Mouse (Mus musculus): Measurements from ENCODE around the gene Pawr.

DNA sequence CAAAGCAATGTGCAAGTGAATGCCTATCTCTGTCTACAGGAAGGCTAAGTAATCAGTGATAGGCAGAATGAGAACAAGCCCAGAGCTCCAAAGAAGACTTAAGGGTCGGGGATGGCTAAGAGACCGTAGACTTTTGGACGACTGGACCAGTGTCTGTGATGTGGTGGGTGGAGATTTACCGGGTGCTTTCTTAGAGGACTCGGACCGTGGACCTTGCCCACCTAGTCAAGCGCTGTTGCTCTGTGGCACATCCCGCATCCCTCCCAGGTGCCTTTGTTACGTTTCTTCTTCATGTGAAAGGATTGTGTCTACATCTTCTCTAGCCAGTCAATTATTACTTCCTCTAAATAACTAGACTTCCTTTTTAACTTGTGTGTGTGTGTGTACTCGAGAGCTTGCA lies 98.6 kb downstream of the Pawr start:
- no peak for TF ChIP-seq GATA1 (IDR thresholded peaks at IDR 0.05; ENCODE audit: borderline replicate concordance, low read length)
- no peak for TF ChIP-seq FLI1 (IDR thresholded peaks at IDR 0.05; ENCODE audit: low read length)

All from megakaryocyte, embryonic 14.5 days (primary cell).